Mouse (Mus musculus) liver, postnatal 0 days (tissue): ENCODE results near the gene Chrnd. TPM values are rescaled to one million over a fixed set of nuclear protein-coding genes. Genes with fewer than 3 reads are reported as not detected.

Experiments used
- ATAC-seq: fragments of 200-750 bp; cut with Nextera tagmentation; 2 replicates; pipeline ENCODE4 v1.8.0; 2017; ENCODE audit warnings: mild to moderate bottlenecking, moderate library complexity
- DNase-seq: peaks from one replicate; pipeline ENCODE4 v3.0.0-alpha.2; 2016
- H3K27ac ChIP-seq: fragments of 300-500 bp; sonication (generic); 2 replicates; pipeline ENCODE4 v1.5.1; 2014; ENCODE audit warnings: antibody characterized with exemption, moderate library complexity, mild to moderate bottlenecking, low read depth
- H3K27me3 ChIP-seq: fragments of 300-500 bp; sonication (generic); 2 replicates; pipeline ENCODE4 v1.6.1; 2014; ENCODE audit warnings: low read length, control low read depth, mixed read lengths; ENCODE audit not compliant: insufficient read depth
- H3K36me3 ChIP-seq: fragments of 300-500 bp; sonication (generic); replicated peaks from 2 replicates; pipeline ENCODE4 v1.6.1; 2014; ENCODE audit warnings: mild to moderate bottlenecking, control low read depth, low read length, moderate library complexity, mixed read lengths; ENCODE audit not compliant: insufficient read depth
- H3K4me1 ChIP-seq: fragments of 300-500 bp; sonication (generic); 2 replicates; pipeline ENCODE4 v1.6.1; 2014; ENCODE audit warnings: antibody characterized with exemption, mild to moderate bottlenecking, control low read depth; ENCODE audit not compliant: insufficient read depth
- H3K4me2 ChIP-seq: fragments of 300-500 bp; sonication (generic); 2 replicates; pipeline ENCODE4 v1.6.1; 2014; ENCODE audit warnings: low read depth, mild to moderate bottlenecking, low read length, moderate library complexity, mixed read lengths
- H3K4me3 ChIP-seq: fragments of 300-500 bp; sonication (generic); 2 replicates; pipeline ENCODE4 v1.5.1; 2014; ENCODE audit warnings: low read depth, low read length
- H3K9ac ChIP-seq: fragments of 300-500 bp; sonication (generic); replicated peaks from 2 replicates; pipeline ENCODE4 v1.6.1; 2014; ENCODE audit warnings: mild to moderate bottlenecking, moderate library complexity
- H3K9me3 ChIP-seq: fragments of 300-500 bp; sonication (generic); 2 replicates; pipeline ENCODE4 v1.6.1; 2016; ENCODE audit warnings: mild to moderate bottlenecking, control low read depth, low read length, mixed read lengths
- CTCF ChIP-seq: sonication (generic); IDR thresholded peaks from 2 replicates; pipeline ENCODE4 v1.5.1; 2016; ENCODE audit warnings: antibody characterized with exemption, low read depth
- EP300 ChIP-seq: IDR thresholded peaks from 2 replicates; pipeline ENCODE4 v1.6.1; 2016; ENCODE audit warnings: antibody characterized with exemption, low read depth, mild to moderate bottlenecking
- WGBS: fragments of 180-500 bp; shearing (Covaris S2); extraction: QIAGEN DNeasy Blood & Tissue Kit; methylation state at CpG from one replicate; pipeline ENCODE4 v1.1.7; 2014; ENCODE audit not compliant: insufficient replicate concordance; 5-methylcytosine and 5-hydroxymethylcytosine counted together
- polyA plus RNA-seq: library from polyadenylated mRNA; unstranded; fragments of >200 nt; fragmentation: Nextera tagmentation; extraction: Ambion mirVana; gene quantifications from 2 replicates; pipeline ENCODE4 v1.2.1, GENCODE M21; 2015

Gene Chrnd
- polyA plus RNA-seq, 1 experiment from 2014 or later: not detected

- TF ChIP-seq CTCF (no peak), EP300 (no peak)
- 67% methylated on average over 8 of the region's 8 CpGs for WGBS
- no peak for DNase-seq
- no peaks in the 10 kb centered on the region for H3K4me1 ChIP-seq
- no peak overlapping the region for H3K9ac ChIP-seq
- H3K27ac ChIP-seq: no peak overlapping the region
- H3K27me3 ChIP-seq: no peaks in the 10 kb centered on the region
- ATAC-seq: no peak
- H3K36me3 ChIP-seq: peaks cover 26% of the 10 kb centered on the region
- no peak overlapping the region for H3K4me2 ChIP-seq
- no peak overlapping the region for H3K4me3 ChIP-seq
- H3K9me3 ChIP-seq: no peaks in the 10 kb centered on the region
Measured at GRCm38 (mm10) chr1:87239056-87239455, 48.6 kb downstream of the Chrnd start.

- no peak for ATAC-seq
- Histone ChIP-seq H3K36me3 (peaks cover 11% of the 10 kb centered on the region), H3K27me3 (no peaks in the 10 kb centered on the region), H3K4me3 (no peak overlapping the region), H3K27ac (no peak overlapping the region), H3K4me2 (no peak overlapping the region), H3K4me1 (peaks cover 6% of the 10 kb centered on the region), H3K9ac (no peak overlapping the region), H3K9me3 (no peaks in the 10 kb centered on the region)
- 92% methylated on average over 8 of the region's 8 CpGs for WGBS
- no peak for DNase-seq
- TF ChIP-seq EP300: no peak
Measured at GRCm38 (mm10) chr1:87243021-87243420, 52.6 kb downstream of the Chrnd start.

GRCm38 (mm10) chr1:87245430-87245829 is 55.0 kb downstream of the Chrnd start:
- TF ChIP-seq CTCF (no peak), EP300 (no peak)
- Histone ChIP-seq H3K4me3 (no peak overlapping the region), H3K4me1 (peaks cover 6% of the 10 kb centered on the region), H3K9me3 (no peaks in the 10 kb centered on the region), H3K9ac (no peak overlapping the region), H3K36me3 (no peaks in the 10 kb centered on the region), H3K27me3 (no peaks in the 10 kb centered on the region), H3K27ac (no peak overlapping the region), H3K4me2 (no peak overlapping the region)
- ATAC-seq: no peak
- 16% methylated on average over 1 of the region's 1 CpGs for WGBS
- DNase-seq: no peak

- Histone ChIP-seq H3K9ac (no peak overlapping the region), H3K4me1 (peaks cover 6% of the 10 kb centered on the region), H3K4me2 (peak overlapping the region; percentile 36; the same call in 1 of the 2 replicates), H3K36me3 (no peaks in the 10 kb centered on the region), H3K27ac (no peak overlapping the region), H3K4me3 (no peak overlapping the region), H3K27me3 (no peaks in the 10 kb centered on the region), H3K9me3 (no peaks in the 10 kb centered on the region)
- peak; percentile 82 for DNase-seq
- ATAC-seq: peak; percentile 82
- no peak for TF ChIP-seq EP300
- peak; percentile 93 for TF ChIP-seq CTCF
- 25% methylated on average over 22 of the region's 22 CpGs for WGBS
Measured at GRCm38 (mm10) chr1:87245929-87246815, 55.8 kb downstream of the Chrnd start.

Other genes with a start within 250 kb of the Chrnd start
- gene Alppl2, start 100.7 kb upstream of the Chrnd start, polyA plus RNA-seq: not detected in 2 replicates
- gene Alpi, start 89.0 kb upstream of the Chrnd start, polyA plus RNA-seq: not detected in 2 replicates
- gene Akp3, start 65.6 kb upstream of the Chrnd start, polyA plus RNA-seq: not detected in 2 replicates
- gene Ecel1, start 34.1 kb upstream of the Chrnd start, polyA plus RNA-seq: 0.16 and 0.32 TPM in 2 replicates
- gene Prss56, start 7.3 kb upstream of the Chrnd start, polyA plus RNA-seq: not detected in 2 replicates
- 0.19 TPM in 1 of 2 replicates, not detected in the other for gene Chrng, start 14.1 kb downstream of the Chrnd start, polyA plus RNA-seq
- 84.7 and 91.7 TPM in 2 replicates for gene Eif4e2, start 23.3 kb downstream of the Chrnd start, polyA plus RNA-seq
- gene Efhd1, start 73.8 kb downstream of the Chrnd start, polyA plus RNA-seq: 0.24 and 0.26 TPM in 2 replicates
- 12.1 and 13.3 TPM in 2 replicates for gene Gigyf2, start 136.4 kb downstream of the Chrnd start, polyA plus RNA-seq
- gene Kcnj13, start 204.1 kb downstream of the Chrnd start, polyA plus RNA-seq: not detected in 2 replicates